Mouse (Mus musculus) gastrocnemius, postnatal 25 days (tissue): ENCODE results near the gene Gnao1. TPM values are rescaled to one million over a fixed set of nuclear protein-coding genes. Genes with fewer than 3 reads are reported as not detected.

Source experiments
- DNase-seq: peaks from one replicate; pipeline ENCODE4 v3.0.0; 2022
- total RNA-seq, 2 experiments: library from RNA; stranded (reverse); gene quantifications; 1 replicate in 1 of 2; 2 replicates in 1 of 2; pipeline ENCODE4 v1.2.3; 2021

Gene Gnao1
- total RNA-seq, 2 experiments from 2014 or later: 9.7 to 10.7 TPM

DNA sequence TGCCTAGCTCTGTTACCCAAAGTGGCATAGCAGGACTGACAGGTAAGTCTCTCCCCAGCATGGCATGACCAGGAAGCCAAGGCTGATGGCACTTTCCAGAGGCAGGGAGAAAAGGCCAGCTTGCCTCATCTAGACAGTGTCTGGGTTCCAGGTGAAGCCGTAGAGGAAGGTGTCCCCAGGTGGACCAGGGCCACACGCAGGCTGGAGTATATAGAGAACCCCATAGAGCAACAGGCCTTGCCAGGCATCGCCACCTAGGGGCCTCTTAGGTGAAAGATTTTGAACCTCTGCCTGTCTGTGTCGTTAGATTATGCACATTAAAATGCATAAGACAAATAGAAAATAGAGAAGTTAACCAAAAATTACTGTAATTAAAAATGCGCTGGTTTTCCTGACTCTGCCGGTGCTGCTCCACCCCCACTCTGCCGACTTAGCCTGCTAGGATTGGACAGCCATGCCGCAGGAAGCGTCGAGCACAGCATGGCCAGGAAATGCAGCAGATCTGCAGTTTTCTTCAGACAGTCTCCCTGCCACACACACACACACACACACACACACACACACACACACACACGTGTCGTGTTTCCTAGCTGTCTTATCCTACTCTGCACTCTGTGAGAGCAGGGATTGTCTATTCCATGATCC, 34.2 kb downstream of the Gnao1 start:
- no peak for DNase-seq

DNA sequence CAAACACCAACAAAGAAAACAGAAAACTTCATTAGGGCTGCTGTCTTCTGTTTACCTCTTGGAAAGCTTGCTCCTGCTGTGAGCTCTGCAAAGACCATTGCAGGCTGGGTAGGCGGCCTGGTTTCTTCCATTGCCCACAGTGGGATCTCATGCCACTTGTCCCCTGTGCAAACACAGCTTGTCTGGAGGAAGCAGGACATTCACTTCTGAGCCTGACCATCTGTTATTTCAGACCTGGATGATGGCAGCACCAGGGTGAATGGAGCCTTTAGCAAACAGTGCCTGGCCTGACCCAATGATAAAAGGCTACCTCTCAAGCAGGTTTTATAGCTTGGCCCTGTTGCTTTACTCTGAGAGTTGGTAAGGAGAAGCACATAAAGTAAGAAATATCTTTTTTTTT, 35.4 kb downstream of the Gnao1 start:
- DNase-seq: no peak

DNA sequence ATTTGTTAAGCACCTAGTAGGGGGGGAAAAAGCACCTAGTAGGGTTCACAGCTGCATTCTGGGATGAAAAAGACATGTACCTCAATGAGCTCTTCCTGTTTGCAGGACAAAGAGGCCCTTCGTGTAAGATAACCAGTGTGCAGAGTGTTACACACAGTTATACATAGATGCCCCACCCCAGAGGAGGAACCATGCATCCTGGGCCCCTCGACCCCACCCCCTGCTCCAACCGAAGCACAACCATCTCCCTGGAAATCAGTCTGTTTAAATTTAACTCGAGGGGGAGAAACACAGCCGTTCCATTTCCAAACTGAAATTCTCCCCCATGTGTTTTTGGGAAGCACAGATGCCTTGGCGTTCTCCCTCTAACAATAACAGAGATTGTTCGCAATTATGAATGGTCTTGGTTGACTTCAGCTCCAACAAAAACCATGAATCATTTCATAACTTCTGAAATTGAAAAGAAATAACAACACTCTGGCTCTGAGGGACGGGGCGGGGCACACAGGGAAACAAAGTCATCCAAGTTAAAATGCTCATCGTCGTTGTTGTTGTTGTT, 42.4 kb downstream of the Gnao1 start:
- DNase-seq: no peak

DNA sequence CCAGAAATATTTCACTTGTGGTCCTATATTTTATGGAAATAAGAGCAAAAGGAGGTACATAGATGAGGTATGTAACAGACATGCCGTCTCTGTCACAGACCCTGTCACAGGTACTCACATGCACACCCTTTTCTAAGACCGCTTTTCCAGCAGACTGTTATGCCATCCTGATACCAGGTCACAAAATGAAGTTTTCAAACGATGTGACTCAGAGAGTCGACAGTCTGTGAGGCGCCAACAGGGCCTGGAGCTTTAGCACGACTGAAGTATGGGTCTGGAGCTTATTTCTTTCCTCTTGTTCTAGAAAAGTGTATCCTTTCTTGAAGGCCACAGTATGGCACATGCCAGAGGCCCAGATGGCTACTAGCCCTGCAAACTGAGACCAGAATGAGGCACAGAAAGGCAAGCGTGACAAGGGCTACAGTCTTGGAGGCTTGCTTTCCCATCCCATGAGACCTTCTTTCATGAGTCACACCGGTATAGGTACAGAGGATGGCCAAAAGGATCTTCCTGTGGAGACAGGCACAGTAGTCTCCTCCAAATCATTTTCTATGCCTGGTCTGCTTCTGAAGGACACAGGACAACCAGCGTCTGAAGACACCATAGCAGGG, 43.2 kb downstream of the Gnao1 start:
- DNase-seq: no peak

DNA sequence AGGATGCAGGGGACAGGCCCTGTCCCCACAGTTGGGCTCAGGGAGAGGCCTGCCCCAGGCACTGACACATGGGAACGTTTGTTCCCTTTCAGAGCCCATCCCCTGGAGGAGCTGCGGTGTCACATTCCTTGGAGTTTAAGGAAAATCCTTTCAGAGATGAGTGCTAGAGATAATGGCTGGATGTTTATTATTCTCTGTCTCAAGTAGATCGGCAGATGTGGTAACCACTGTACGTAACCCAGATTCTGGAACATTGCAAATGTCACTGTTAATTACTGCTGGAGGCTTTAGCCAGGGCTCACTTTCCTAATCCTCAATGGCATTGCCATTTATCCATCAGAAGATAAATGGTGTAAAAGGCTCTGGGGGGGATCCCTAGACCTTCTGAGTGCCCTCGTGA, 44.9 kb downstream of the Gnao1 start:
- no peak for DNase-seq

DNA sequence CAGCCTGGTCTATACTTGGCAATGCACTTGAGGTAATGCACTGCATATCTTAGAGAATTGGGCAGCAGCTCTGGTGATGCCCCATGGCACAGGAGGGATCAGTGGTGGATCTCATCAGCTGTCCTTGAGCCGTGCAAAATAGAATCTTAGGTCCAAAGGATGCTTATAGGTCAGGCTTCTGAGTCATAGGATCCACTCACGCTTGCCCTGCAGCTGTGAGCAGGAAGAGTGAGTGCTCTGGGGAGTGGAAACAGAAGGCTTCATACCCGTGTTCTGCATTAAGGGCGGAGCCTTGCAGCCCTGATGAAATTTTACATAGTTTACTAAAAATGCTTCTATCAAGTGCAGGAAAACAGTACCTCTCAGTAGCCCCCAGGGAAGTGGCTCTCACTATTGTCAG, 45.5 kb downstream of the Gnao1 start:
- no peak for DNase-seq

DNA sequence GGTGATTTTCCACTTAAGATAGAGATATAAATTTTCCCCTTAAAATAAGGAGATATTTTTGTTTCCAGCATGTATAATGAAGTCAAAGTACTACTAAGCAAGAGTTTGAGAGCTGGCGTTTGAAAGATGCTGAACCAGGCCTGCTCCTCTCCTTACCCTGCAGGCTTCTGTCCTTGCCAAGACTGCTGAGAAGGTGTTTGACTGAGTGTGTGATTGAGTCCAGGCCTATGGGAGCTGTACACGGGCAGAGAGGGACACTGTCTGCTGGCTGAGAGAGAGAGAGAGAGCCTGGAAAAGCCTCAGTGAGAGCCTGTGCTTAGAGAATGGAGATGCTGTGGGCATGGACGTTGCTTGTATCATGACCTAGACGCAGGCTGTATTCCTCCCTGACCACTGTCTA, 47.4 kb downstream of the Gnao1 start:
- DNase-seq: no peak

DNA sequence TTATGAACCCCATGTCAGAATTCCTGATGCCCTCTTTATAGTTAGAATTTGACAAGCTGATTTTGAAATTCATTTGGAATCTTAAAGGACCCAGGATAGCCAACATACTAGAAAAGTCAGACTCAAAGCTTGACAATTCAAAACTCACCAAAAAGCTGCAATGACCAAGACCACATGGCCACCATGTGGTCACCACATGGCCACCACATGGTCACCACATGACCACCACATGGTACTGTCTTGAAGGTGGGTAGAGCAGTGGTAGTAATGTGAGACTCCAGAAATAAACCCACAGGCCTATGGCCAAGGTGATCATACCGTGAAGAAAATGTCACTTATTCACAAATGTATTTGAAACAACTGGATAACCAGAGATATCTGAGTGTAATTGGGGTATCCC, 48.5 kb downstream of the Gnao1 start:
- DNase-seq: no peak

DNA sequence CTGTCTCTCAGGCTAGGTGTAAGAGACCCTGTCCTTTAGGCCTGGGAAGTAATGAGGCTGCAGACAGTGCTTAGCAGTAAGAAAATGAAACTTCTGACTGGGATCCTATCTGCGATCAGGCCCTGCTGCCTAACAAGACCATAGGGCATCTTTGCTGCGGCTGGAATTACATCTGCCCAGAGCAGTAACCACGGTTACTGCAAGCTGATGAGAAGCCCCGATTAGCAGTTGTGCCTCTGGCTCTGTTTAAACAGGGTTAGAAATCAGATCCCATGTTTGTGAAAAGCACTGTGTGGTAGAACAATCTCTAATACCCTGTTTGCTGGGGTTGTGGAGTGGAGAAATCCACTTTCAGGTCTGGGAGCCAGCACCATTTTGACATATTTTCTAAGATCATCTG, 50.3 kb downstream of the Gnao1 start:
- no peak for DNase-seq

DNA sequence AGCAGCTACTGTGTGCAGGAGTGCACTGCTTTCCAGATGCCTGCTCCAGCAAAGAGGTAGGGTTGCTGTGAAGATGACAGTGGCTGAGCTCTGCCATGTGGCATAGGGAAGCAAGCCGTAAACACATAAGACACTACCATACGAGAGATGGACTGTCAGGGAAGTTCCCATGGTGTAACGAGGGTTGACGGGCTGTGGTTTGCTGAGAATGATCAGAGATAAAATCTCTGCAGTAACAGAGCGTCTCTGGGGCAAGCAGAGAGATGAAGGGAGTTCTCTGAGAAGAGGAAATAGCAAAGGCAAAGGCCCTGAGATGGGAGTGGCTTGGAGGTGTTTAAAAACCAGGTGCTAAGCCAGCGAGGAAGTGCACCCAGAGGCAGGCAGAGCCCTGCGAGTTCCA, 54.3 kb downstream of the Gnao1 start:
- no peak for DNase-seq

DNA sequence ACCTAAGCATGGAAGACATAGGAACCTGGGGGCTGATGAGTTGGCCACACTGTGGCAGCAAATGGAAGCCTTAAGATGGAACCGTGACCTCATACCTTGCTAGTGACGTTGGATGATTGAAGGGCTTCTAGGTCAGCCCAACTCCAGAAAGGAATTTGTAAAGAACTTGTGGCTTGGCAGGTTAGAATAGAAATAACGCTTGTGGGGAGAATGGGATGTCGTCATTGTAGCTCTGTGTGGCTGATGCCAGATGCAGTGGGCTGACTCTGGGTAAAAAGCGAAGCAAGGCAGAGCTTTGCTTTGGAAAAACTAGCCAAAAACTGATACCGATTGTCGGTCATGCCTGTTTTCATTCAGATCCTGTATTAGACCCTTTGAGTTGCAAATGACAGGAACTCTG, 56.5 kb downstream of the Gnao1 start:
- no peak for DNase-seq

DNA sequence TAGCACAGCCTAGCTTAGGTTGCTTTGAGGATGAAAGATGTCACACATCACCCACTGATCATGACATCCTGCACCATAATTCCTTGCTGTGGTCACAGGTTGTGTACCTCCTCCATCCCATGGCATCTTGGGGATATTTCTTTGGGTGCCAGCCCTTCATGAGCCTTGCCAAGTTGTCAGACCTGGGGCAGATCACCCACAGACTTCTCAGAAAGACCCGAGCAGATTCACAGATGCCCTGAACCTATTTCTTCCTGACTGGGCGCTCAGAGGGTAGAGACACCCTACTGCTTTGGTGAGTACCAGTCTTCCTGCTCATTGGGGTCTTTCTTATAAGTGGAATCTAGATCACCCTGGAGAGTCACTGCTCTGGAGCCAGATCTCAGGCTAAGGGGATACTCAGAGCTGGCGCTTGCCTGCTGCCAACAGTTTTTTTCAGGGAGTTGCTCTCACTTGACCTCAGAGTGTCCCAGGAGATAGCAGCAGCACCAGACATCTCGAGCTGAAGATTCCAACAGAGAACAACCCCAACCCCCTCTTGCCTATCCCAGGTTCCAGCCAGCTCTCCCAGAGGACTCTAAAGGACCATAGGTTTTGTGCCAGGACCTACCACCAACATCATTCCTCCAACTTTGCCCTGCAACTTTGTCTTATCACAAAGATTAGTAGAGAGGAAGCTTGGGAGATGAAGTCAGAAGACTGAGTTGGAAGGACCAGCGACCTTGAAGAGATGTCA, 58.9 kb downstream of the Gnao1 start:
- DNase-seq: no peak

DNA sequence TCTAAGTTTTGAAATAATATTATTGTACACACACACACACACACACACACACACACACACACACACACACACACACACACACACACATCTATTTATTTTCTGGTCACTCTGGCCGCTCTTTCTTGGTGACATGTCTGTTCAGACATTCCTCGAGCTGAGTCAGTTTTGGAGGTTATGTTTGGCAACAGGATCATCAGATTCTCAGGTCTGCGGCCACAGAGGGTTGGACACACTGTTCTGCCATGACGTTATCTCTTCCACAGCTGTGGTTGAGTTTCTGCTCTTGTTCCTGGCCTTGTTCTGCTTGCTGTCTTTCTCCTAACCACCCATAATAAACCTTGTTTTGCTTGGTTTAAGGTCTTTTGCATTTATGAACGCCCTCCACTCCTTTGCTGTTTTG, 61.5 kb downstream of the Gnao1 start:
- DNase-seq: peak; percentile 26

DNA sequence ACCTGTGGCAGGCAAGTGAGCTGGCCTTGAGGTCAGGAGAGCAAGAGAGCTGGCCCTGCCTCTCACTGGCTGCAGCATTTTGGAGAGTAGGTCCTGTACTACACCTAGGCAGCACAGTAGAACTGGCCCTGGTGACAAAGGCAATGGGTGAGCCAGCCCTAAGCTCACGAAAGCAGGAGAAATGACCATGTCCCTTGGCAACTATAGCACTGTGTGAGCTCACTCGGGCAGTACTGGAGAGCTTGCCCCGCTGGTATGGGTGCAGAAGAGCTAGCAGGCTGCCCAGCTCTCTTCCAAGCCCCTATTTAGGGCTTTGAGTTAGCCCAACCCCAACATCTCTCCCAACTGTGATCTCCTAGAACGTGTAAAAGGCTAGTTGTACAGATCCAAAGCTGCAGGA, 68.6 kb downstream of the Gnao1 start:
- no peak for DNase-seq

DNA sequence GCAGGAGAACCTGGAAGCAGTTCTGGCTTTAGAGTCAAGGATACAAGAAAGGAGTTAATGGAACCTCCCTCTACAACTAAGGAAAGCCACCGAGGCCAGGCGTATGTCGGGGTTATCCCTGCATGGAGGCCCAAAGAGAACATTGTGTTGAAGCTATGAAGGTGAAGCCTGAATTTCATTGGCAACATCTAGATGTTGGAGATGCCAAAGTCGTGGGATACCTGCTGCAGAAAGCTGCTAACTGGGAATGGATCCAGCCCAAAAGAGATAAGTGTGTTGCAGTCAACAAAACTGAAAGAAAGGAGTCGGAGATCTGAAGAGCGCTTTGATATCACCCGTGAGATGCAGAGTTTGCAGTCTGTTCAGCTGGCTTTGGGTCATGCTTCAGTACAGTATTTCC, 70.2 kb downstream of the Gnao1 start:
- no peak for DNase-seq

DNA sequence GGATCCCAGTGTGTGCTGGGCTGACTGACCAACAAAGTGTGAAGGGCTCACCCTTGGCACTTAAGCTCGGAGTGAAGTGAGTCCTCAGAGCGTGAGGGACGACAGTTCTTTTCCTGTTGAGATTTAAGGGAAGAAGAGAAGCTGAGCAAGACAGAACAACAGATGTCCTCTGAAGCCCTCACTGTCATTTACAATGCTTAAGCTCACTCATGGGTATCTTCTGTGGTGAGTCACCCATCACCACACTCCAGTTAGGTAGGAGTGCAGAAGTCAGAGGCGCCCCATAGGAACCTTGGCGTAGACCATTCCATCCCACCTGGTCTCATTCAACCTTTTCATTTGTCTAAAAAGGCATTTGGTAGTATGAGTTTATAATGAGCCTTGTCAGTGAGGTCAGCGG, 71.6 kb downstream of the Gnao1 start:
- DNase-seq: no peak

DNA sequence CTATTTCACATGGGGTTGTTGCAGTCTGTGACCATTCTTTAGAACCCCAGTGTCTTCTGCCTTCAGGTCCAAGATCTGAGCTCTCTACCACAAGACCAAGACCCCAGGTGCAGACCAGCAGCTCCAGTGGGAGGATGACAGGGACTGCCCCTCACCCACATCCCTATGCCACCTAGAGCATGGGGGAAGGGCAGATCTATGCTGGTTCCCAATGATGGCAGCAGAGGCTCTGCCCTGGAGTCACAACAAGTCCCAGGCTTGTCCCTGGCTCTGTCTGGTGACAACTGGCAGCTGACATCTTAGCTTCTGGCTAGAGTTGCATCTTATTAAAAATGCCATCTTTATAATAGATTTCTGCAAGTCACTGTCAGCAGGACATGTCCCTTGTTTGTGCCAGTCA, 73.5 kb downstream of the Gnao1 start:
- DNase-seq: no peak

DNA sequence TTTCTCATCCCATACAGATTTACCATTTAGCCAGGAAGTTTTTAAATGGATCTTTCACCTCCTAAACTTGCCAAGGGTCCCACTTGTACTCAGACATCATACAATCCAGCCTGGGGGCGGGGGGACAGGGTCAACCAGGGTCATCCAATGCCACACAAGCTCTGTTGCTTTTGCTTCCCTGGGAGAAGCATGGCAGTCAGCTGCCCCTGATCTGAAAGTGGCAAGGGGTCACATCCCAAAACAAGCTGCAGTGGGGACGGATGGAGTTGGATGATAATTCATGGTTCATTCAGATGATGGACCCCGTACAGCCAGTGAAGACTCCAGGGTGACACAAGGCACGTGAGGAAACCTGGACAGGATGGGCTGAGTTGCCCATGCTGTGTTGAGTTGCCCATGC, 74.0 kb downstream of the Gnao1 start:
- DNase-seq: no peak

DNA sequence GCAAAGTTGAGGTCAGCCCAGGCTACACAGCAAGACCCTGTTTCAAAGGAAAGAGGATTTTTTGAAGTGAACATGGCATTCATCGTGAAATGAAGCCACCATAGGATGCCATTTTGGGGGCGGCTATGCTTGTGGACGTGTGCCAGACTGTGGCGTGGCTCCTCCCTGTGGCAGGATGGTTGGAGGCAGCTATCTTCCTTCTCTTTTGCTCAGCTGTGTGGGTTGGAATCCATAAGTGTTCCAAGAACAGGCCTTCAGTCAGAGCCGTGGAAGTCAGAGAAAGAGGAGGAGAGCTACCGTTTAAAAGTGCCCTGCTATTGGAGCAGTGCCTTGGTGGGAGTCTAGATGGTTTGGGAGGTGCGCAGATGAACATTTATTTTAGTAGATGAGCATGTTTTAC, 74.5 kb downstream of the Gnao1 start:
- no peak for DNase-seq

DNA sequence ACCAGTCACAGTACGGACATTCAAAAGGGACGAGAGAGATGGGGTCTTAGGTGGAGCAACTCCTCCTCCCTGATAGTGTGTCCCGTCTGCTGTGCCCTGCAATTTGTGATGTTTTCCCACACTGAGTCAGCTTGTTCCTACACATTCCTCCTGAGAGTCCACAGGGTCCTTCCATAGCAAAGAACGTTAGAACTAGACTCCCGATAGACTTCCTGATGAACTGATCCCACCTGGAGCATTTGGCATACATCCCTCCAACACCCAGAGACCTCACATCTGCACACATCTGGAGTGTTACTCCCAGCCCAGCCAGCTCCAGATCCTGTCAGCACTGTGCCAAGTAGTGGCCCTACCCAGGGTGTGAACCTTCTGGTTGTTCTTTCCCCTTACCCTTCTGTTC, 76.4 kb downstream of the Gnao1 start:
- DNase-seq: no peak

DNA sequence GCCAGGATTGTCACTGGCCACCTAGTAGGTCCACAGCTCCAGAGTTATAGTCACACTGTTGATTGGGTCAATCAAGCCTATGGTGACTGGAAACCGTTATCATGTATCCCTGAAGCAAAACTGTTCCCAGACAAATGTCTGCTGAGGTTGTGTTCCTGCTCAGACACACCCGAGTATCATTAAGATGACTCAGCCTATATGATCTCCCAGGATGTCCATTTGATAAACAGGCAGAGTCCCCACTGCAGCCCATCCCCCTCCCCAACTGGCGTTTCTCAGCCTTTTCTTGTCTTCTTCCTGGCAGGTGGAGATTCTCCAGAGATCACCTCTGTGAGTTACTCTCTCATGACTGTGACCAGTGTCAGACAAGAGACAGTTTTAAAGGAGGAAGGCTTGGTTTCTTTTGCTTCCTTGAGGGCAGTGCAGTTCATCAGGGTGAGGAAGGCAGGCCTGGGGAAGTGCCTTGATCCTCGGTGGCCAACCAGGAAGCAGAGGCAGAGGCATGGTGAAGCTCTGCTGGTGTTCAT, 78.4 kb downstream of the Gnao1 start:
- DNase-seq: no peak

DNA sequence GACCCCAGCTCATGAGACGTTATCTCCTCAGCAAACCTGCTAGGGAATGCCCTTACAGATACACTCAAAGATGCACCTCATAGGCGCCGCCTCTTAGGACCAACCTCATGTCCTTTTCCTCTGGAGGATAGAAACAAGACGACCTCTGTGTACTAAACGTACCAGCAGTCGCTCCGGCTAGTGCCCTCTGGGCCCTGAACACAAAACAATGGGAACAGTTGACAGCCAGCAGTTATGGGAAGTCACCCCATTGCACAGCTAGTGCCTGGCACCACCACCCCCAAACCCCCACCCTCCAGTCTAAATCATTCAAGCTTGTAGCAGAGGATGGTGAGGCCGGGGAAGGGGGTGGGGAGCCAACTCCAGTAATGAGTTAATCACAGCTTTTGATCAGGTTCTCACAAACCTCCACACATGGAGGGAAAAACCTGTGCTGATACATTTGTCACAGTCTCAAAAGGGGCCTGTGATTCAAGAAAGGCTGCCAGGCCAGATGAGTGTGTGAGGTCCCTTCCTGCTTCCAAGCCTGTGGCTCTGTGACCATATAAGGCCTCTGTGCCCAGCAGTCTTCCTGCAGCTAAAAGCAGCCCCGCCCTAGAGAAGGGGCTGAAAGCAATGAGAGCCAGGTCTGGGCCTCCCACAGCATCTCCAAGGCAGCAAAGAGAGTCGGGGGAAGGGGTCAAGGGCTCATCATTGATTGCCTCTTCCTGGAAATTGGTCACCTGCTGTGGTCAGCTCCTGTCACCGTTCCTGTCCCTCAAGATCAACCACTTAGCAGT, 79.1 kb downstream of the Gnao1 start:
- no peak for DNase-seq

DNA sequence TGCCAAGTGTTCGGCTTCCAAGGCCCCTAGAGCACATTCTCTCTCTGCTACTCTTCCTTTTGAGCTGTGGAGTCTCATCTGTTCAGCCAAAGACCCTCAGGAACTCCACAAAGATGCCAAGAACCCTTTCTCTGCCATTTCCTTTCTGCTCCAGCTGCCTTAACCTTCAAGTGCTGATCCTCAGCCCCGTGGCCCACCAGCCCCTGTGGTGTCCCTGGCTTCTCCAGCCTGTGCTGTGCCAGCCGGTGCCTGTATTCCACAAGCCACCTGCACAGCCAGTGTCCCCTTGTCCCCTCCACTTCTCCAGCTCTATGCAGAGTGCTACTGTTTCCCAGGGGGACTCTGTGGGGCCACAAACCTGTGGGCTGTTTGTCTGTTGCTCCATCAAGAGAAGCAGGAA, 83.8 kb downstream of the Gnao1 start:
- DNase-seq: no peak
